Mouse (Mus musculus) heart, adult 2 months (tissue): ENCODE measurements around the gene Fyn. TPM values are rescaled to one million over a fixed set of nuclear protein-coding genes. Genes with fewer than 3 reads are reported as not detected.

Experiments used
- DNase-seq, 2 experiments: peaks; one replicate each; pipeline ENCODE4 v3.0.0; 2021
- H3K27ac ChIP-seq: fragments of 200-600 bp; 2 replicates; pipeline ENCODE4 v1.8.1; 2022
- H3K27me3 ChIP-seq: fragments of 200-500 bp; 2 replicates; pipeline ENCODE4 v1.6.1; 2012; ENCODE audit warnings: mild to moderate bottlenecking, low read length, inconsistent platforms, mixed read lengths; ENCODE audit not compliant: control insufficient read depth, insufficient read depth
- H3K36me3 ChIP-seq: fragments of 200-500 bp; 2 replicates; pipeline ENCODE4 v1.6.1; 2012; ENCODE audit warnings: low read length, inconsistent platforms; ENCODE audit not compliant: control insufficient read depth, insufficient read depth
- H3K4me1 ChIP-seq: fragments of 200-500 bp; 2 replicates; pipeline ENCODE4 v1.6.1; 2011; ENCODE audit warnings: low read length; ENCODE audit not compliant: control insufficient read depth, insufficient read depth
- H3K4me3 ChIP-seq: fragments of 200-600 bp; 2 replicates; pipeline ENCODE4 v1.8.1; 2022
- H3K79me2 ChIP-seq: fragments of 200-500 bp; replicated peaks from 2 replicates; pipeline ENCODE4 v1.6.1; 2012; ENCODE audit warnings: mild to moderate bottlenecking, inconsistent platforms, low read length, moderate library complexity, mixed read lengths; ENCODE audit not compliant: control insufficient read depth, insufficient read depth
- H3K9ac ChIP-seq: fragments of 200-500 bp; 2 replicates; pipeline ENCODE4 v1.6.1; 2012; ENCODE audit warnings: low read depth, mild to moderate bottlenecking, control low read depth, inconsistent platforms, low read length, mixed read lengths
- CTCF ChIP-seq: fragments of 200-600 bp; IDR thresholded peaks from 2 replicates; pipeline ENCODE4 v1.8.1; 2022; ENCODE audit warnings: antibody characterized with exemption, mild to moderate bottlenecking, moderate library complexity
- EP300 ChIP-seq: fragments of 200-500 bp; IDR thresholded peaks from 2 replicates; pipeline ENCODE4 v1.6.1; 2011; ENCODE audit warnings: low read depth, low read length, control low read depth; ENCODE audit not compliant: insufficient read depth
- POLR2A ChIP-seq: fragments of 200-500 bp; IDR thresholded peaks from 2 replicates; pipeline ENCODE4 v1.6.1; 2011; ENCODE audit warnings: mild to moderate bottlenecking, low read depth, low read length, control low read depth; ENCODE audit not compliant: insufficient read depth
- whole genome bisulfite sequencing: fragments of 180-500 bp; shearing (Covaris S2); methylation state at CpG from one replicate; pipeline ENCODE4 v1.1.7; 2018; 5-methylcytosine and 5-hydroxymethylcytosine counted together
- intact Hi-C: fragments of 180-260 bp; cut with DNase I; formaldehyde crosslinking; loops from one replicate; pipeline ENCODE4 v1.15.1; 2025
- polyA plus RNA-seq: library from polyadenylated mRNA; depleted of rRNA; stranded (reverse); fragments of >200 nt; gene quantifications from 2 replicates; pipeline ENCODE4 v1.2.3, GENCODE M21; 2012
- total RNA-seq, 2 experiments: library from RNA; stranded (reverse); gene quantifications; 2 replicates each; pipeline ENCODE4 v1.2.3; 2021

Fyn gene
- total and polyA plus RNA-seq, 3 experiments: 23.2 to 29.7 (median 26.1) TPM

DNA sequence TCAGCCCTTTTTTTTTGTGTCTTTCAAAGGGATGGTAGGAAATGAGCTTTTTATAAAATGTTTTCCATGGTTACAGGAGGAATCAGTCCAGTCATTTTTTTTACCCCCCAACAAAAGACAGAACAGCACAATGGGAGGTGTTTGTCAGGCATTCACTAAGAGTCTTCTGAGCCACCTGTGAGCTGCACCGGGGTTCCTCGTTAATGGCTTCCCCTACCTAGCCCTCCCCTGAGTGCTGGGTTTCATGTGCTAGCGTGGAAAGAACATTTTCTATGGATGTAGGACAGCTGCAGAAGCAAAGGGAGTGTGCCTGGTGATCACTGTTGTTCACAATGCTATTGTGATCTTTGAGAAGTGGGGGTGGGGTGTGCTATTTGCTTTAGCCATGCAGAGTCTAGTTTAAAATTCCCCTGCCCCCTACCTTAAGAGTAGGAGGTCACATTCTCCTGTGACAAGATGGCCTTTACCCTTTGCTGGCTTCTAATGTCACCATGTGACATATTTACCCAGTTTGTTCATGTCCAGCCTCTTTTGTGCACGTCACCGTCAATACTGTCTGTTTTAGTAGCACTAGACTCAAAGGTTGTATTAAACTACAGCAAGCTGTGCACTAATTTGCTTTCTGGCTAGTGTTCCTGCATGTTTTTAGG lies 11.2 kb downstream of the Fyn start:
- 70% methylated on average over 5 of the region's 5 CpGs for WGBS
- H3K27me3 ChIP-seq: no peaks in the 10 kb centered on the region
- intact Hi-C loops: no loop called here

GRCm38 (mm10) chr10:39385259-39385658 lies 16.6 kb downstream of the Fyn start:
- intact Hi-C loops: no loop called here
- no peak overlapping the region; the same call in 1 of the 2 replicates for H3K27ac ChIP-seq
- no peaks in the 10 kb centered on the region for H3K27me3 ChIP-seq
- peaks cover 20% of the 10 kb centered on the region for H3K36me3 ChIP-seq
- peaks cover 6% of the 10 kb centered on the region for H3K79me2 ChIP-seq
- H3K9ac ChIP-seq: no peak overlapping the region; the same call in 1 of the 2 replicates
- no peak overlapping the region for H3K4me3 ChIP-seq
- peaks cover 34% of the 10 kb centered on the region for H3K4me1 ChIP-seq
- no peak for TF ChIP-seq CTCF
- no peak for TF ChIP-seq POLR2A
- no peak for TF ChIP-seq EP300
- no peak for DNase-seq
- WGBS: 58% methylated on average over 8 of the region's 8 CpGs

More for the DNA sequence above, 11.2 kb downstream of the Fyn start:
- peaks cover 18% of the 10 kb centered on the region; the same call in 1 of the 2 replicates for H3K36me3 ChIP-seq
- H3K9ac ChIP-seq: no peak overlapping the region
- H3K79me2 ChIP-seq: peaks cover 9% of the 10 kb centered on the region
- H3K4me3 ChIP-seq: no peak overlapping the region
- H3K27ac ChIP-seq: no peak overlapping the region
- no peak for DNase-seq
- peaks cover 28% of the 10 kb centered on the region for H3K4me1 ChIP-seq
- no peak for TF ChIP-seq POLR2A
- TF ChIP-seq EP300: no peak
- TF ChIP-seq CTCF: no peak

- H3K4me1 ChIP-seq: peaks cover 34% of the 10 kb centered on the region
- H3K4me3 ChIP-seq: peak overlapping the region; percentile 20; the same call in 1 of the 2 replicates
- H3K27me3 ChIP-seq: no peaks in the 10 kb centered on the region
- peaks cover 6% of the 10 kb centered on the region for H3K79me2 ChIP-seq
- peak overlapping the region; percentile 9 for H3K9ac ChIP-seq
- peak overlapping the region; percentile 64 for H3K27ac ChIP-seq
- 35% methylated on average over 15 of the region's 15 CpGs for WGBS
- intact Hi-C loops: loop anchor here (2.0 kb wide), 1 partner anchor 13 kb away; no protein-coding TSS in a partner anchor
- peaks cover 20% of the 10 kb centered on the region for H3K36me3 ChIP-seq
- no peak for DNase-seq
- no peak for TF ChIP-seq EP300
- no peak for TF ChIP-seq POLR2A
- TF ChIP-seq CTCF: no peak
Observed at GRCm38 (mm10) chr10:39386203-39386602, 17.5 kb downstream of the Fyn start.

- peaks cover 8% of the 10 kb centered on the region for H3K79me2 ChIP-seq
- H3K27me3 ChIP-seq: no peaks in the 10 kb centered on the region
- no peak overlapping the region for H3K9ac ChIP-seq
- no peak overlapping the region for H3K4me3 ChIP-seq
- H3K4me1 ChIP-seq: peaks cover 34% of the 10 kb centered on the region
- H3K36me3 ChIP-seq: peaks cover 20% of the 10 kb centered on the region
- TF ChIP-seq POLR2A (no peak), CTCF (no peak), EP300 (no peak)
- WGBS: 43% methylated on average over 5 of the region's 5 CpGs
- H3K27ac ChIP-seq: peak overlapping the region; percentile 45; the same call in 1 of the 2 replicates
- no peak for DNase-seq
- intact Hi-C loops: loop anchor here (2.0 kb wide), 1 partner anchor 14 kb away; no protein-coding TSS in a partner anchor
Observed at GRCm38 (mm10) chr10:39387024-39387423, 18.4 kb downstream of the Fyn start.

- peaks cover 18% of the 10 kb centered on the region for H3K36me3 ChIP-seq
- intact Hi-C loops: loop anchor here (2.0 kb wide), 1 partner anchor 15 kb away; no protein-coding TSS in a partner anchor
- H3K79me2 ChIP-seq: peaks cover 8% of the 10 kb centered on the region
- 0 out of 2 replicates have a peak overlapping the region, but pooled peaks have one; percentile 2 for H3K9ac ChIP-seq
- H3K4me3 ChIP-seq: no peak overlapping the region
- H3K27ac ChIP-seq: peak overlapping the region; percentile 45
- no peaks in the 10 kb centered on the region for H3K27me3 ChIP-seq
- peaks cover 33% of the 10 kb centered on the region for H3K4me1 ChIP-seq
- 41% methylated on average over 11 of the region's 11 CpGs for WGBS
- no peak for DNase-seq
- TF ChIP-seq EP300: no peak
- no peak for TF ChIP-seq CTCF
- no peak for TF ChIP-seq POLR2A
Observed at GRCm38 (mm10) chr10:39387556-39387955, 18.9 kb downstream of the Fyn start.

DNA sequence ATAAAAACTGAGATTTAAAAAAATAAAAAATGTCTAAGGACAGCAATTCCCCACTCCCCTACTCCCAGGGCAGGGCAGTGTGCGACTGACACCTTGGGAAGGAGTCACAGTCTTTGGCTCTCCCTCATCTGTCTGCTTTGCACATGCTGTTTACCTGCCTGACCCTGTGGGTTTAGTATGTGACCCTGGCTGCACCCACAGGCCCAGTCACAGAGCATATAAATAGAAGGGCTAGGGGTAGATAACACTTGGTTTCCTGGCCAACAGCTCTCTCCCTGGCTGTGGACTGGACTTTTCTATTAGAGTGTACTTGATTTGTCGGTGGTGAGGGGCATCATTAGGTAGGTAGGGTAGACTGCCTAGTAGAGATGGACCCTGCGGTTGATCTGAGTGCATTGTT lies 19.5 kb downstream of the Fyn start:
- Histone ChIP-seq H3K27me3 (no peaks in the 10 kb centered on the region), H3K4me3 (no peak overlapping the region), H3K4me1 (peaks cover 32% of the 10 kb centered on the region), H3K36me3 (peaks cover 13% of the 10 kb centered on the region), H3K27ac (peak overlapping the region; percentile 45), H3K79me2 (peaks cover 6% of the 10 kb centered on the region), H3K9ac (no peak overlapping the region)
- TF ChIP-seq POLR2A (0 out of 2 replicates have a peak, but pooled peaks have one; percentile 24), CTCF (no peak)
- intact Hi-C loops: no loop called here
- DNase-seq: peak in 1 of 2 experiments; percentile 48
- 46% methylated on average over 3 of the region's 3 CpGs for WGBS
